Mouse (Mus musculus) neutrophil, adult 5-6 weeks (primary cell): ENCODE data around the gene Mlh3. TPM values are rescaled to one million over a fixed set of nuclear protein-coding genes. Genes with fewer than 3 reads are reported as not detected.
A peak's percentile ranks its signal among the peaks of the same experiment; 100 is the strongest.

Experiments
- ATAC-seq: fragments of 151-379, 151-347 bp; 2 replicates; pipeline ENCODE4 v1.8.0; 2017; ENCODE audit warnings: mild to moderate bottlenecking, moderate TSS enrichment; ENCODE audit not compliant: insufficient number of reproducible peaks, poor library complexity, low FRiP score, severe bottlenecking; ENCODE audit errors: extremely low read depth
- total RNA-seq: library from RNA; stranded (forward); fragments of 200-1000 nt; gene quantifications from 2 replicates; pipeline ENCODE4 v1.2.3, GENCODE M21; 2017

The Mlh3 gene
- total RNA-seq, 1 experiment from 2014 or later = 10.1 TPM

GRCm38 (mm10) chr12:85197936-85198335 lies 72.5 kb downstream of the Mlh3 start:
- no peak for ATAC-seq

GRCm38 (mm10) chr12:85197371-85197770 lies 73.0 kb downstream of the Mlh3 start:
- no peak for ATAC-seq

- ATAC-seq = no peak
Observed at GRCm38 (mm10) chr12:85196191-85196590, 74.2 kb downstream of the Mlh3 start.

- no peak for ATAC-seq
Observed at GRCm38 (mm10) chr12:85195086-85195485, 75.3 kb downstream of the Mlh3 start.

- ATAC-seq = no peak
Observed at GRCm38 (mm10) chr12:85194623-85195018, 75.8 kb downstream of the Mlh3 start.

GRCm38 (mm10) chr12:85193923-85194622 lies 76.3 kb downstream of the Mlh3 start:
- ATAC-seq = no peak

GRCm38 (mm10) chr12:85193146-85193545 lies 77.3 kb downstream of the Mlh3 start:
- ATAC-seq = no peak

GRCm38 (mm10) chr12:85192461-85193108 lies 77.8 kb downstream of the Mlh3 start:
- ATAC-seq = 0 out of 2 replicates have a peak, but pooled peaks have one; percentile 27

GRCm38 (mm10) chr12:85190290-85190689 lies 80.1 kb downstream of the Mlh3 start:
- ATAC-seq = no peak

- ATAC-seq = no peak
Observed at GRCm38 (mm10) chr12:85186361-85186760, 84.0 kb downstream of the Mlh3 start.

- ATAC-seq = no peak
Observed at GRCm38 (mm10) chr12:85185810-85186209, 84.6 kb downstream of the Mlh3 start.

Other genes starting within 250 kb of the Mlh3 start
- gene Prox2, start 159.8 kb downstream of the Mlh3 start, total RNA-seq = 1.6 and 5.0 TPM in 2 replicates
- gene Dlst, start 159.8 kb downstream of the Mlh3 start, total RNA-seq = 156 and 173 TPM in 2 replicates
- not detected in 2 replicates for gene Rps6kl1, start 119.3 kb downstream of the Mlh3 start, total RNA-seq
- not detected in 2 replicates for gene Pgf, start 92.8 kb downstream of the Mlh3 start, total RNA-seq
- gene Eif2b2, start 51.1 kb downstream of the Mlh3 start, total RNA-seq = 48.6 and 55.7 TPM in 2 replicates
- 32.4 TPM in 2 replicates for gene Acyp1, start 17.8 kb upstream of the Mlh3 start, total RNA-seq
- gene Zc2hc1c, start 18.0 kb upstream of the Mlh3 start, total RNA-seq = not detected in 2 replicates
- 44.6 and 47.6 TPM in 2 replicates for gene Nek9, start 68.8 kb upstream of the Mlh3 start, total RNA-seq
- gene Tmed10, start 104.2 kb upstream of the Mlh3 start, total RNA-seq = 89.6 and 92.8 TPM in 2 replicates
- 1,256 and 1,280 TPM in 2 replicates for gene Fos, start 203.3 kb upstream of the Mlh3 start, total RNA-seq